Mouse (Mus musculus): ENCODE results near the gene Ugt8a.

- TF ChIP-seq CTCF (conservative IDR thresholded peaks at IDR 0.05; ENCODE audit: insufficient read depth, insufficient read length, low read depth, low read length) (no peak), POLR2A (IDR thresholded peaks at IDR 0.05; ENCODE audit: low read depth, low read length) (no peak)
Observed at GRCm38 (mm10) chr3:125935796-125936195, 2.6 kb downstream of the Ugt8a start.
